Mouse (Mus musculus): ENCODE measurements around the gene Atrip. TPM values are rescaled to one million over a fixed set of nuclear protein-coding genes. Genes with fewer than 3 reads are reported as not detected.

The Atrip gene
- total RNA-seq, 2 experiments from 2014 or later: 10.4 to 11.1 TPM

DNA sequence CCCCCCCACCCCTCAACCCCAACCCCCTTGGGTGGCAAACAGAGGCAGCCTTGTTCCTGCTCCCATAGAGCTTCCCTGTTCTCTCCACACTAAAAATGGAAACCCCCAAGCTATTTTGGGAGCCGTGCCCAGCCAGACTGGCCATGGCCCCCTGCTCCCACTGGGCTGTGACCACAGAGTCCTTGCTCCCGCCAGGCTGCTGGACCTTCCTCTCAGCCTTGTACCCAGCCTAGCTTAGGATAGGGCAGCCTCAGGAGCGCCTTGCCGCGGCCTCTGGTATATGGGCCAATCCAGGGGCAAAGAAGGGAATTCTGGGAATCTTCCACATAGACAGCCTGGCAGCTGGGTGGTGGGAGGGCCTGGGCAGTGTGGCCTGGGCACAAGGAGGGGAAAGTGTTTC, 23.9 kb upstream of the Atrip start:
- DNase-seq: peak; percentile 70

DNA sequence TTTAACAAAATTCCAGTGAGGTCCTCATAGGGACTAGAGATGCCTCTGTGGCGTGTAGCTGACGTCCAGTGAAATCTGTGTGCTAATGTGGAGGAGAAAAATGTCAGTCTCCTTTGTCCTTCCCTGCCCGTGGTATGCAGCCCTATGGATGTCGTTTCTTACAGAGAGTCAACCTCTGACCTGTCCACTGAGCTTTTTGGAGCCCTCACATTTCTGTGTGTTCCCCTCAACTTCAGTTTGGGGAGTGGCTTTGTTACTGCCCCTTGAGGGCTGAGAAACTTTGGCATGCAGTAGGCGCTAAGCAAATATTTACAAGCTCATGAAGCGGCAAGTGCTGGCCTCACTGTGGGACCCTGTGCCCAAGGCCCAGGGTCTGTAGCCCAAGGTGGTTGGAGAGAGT, 23.4 kb upstream of the Atrip start:
- no peak for DNase-seq

DNA sequence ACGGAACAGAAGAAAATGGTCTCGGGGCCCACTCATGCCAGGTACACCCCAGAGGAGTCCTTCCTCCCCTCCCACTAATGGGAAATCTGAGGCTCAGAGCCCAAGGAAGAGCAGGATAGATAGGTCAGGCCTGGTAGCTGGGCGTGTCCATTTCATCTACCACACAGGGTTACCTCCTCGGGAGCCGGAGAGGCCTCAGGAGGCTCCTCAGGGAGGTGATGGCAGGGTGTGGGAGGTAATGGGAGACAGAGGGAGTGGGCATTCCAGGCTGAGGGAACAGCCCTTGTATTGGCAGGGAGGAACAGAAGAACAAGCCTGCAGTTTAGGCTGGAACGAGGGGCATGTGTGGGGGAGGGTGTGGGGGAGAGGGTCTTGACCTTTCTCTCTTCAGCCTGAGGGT, 22.9 kb upstream of the Atrip start:
- DNase-seq: no peak

DNA sequence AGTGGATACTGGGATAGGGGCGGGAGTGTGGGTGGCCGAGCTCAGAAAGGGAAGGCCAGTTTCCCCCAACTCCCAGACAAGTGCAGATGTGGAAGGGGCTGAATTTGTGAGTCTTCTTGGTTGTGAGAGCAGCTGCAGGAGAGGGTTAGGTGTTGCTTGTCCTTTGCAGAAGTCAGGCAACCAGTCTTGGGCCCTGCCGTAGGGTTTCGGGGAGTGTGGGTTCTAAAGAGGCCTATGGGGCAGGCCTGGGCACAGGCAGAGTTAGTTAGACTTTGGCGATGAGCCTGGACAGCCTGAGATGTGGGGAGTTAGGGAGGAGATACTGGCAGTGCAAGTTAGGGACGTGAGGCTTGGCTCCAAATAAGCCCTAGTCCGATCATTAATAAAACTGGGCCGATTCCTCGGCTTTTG, 22.3 kb upstream of the Atrip start:
- peak; percentile 36 for DNase-seq

DNA sequence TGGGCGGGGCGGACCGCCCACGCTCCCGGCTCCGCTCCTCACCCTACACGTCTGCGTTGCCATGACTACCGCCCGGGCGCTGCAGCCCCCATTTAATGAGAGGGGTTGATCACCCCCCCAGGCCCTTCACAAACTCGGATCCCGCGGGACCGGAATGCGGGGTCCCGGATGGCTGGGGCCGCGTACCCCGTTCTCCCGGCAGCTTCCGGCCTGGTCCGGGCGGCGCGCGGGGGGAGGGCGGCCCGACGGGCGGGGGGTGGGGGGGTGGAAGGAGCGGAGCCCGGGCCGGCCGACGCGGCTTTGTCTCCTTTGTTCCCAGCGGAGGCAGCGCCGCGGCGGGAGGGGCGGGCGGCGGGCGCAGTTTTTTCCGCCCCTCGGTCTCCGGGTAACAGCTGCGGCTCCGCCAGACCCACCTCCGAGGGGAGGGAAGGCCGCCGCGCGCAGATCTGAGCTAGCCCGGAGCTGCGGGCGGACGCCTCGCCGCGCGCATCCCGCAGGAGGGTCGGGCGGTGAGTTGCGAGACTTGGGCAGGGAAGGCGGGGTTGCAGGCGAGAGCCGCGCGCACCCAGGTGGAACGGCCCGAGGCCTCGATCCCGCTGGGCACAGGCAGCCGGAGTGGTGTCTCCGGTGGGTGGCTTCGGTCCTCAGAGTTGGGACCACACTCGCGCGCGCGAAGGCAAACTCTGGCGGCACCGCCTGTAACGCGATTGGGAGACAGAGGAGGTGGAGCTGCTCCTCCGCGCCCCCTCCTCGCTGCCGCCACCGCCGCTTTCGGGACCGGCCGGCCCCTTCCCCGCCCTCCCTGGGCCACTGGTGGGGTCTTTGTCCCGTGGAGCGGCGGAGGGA, 21.4 kb upstream of the Atrip start, which contains the start of gene Plxnb1:
Gene Plxnb1 (plus strand): TSS at position 253 of the 846 bp plus-strand sequence.
- peak; percentile 80 for DNase-seq

DNA sequence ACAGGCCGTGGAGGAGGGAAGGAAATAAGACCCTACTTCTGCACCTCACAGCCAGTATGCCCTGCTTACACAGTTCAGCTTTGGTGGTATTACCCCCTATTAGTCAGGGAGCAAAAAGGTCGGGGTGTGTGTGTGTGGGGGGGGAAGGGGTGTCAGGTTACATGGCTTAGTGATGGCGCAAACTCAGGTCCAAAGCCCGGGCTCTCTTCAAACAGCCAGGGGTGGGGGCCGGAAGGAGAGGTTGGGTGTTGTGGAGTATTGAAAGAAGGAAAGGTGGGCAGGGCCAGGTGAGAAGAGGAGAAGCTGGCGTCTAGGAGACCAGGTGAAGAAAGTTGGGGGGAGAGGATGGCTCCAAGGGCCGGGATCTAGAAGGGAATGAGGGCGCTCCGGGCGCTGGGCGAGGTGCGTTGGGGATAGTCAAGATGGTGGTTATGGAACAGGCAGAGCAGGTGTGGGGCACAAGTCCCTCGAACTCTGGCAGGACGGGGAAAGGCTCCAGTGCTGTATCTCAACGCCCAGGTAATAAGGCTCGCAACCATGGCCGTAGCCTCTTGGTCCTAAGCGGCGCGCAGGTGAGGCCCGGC, 20.7 kb upstream of the Atrip start:
- DNase-seq: no peak

DNA sequence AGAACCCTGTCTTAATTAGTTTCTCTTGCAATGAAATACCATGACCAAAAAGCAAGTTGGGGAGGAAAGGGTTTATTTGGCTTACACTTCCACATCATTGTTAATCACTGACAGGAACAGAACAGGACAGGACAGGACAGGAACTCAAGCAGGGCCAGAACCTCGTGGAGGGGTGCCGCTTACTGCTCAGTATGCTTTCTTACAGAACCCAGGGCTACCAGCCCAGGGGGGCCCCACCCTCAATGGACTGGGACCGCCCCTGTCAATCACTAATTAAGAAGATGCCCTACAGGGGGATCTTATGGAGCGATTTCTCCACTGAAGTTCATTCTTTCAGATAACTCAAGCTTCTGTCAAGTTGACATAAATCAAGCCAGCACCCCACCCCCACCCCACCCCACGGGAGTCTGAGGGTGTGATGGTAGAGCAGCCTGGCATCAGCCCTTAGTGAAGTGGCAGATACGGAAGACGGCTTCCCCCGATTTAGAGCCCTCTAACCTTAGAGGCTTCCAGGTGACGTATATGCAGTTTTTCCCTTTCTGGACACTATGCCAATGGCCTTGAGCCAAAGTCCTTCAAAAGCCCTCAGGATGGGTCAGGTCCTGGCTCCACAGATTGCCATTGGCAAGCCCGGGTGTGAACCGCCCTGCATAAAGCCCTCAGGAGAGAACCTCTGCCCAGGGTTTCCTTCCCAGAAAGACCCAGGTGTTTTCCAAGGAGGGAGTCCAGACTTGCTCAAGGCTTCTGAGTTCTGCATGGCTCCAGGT, 20.0 kb upstream of the Atrip start:
- DNase-seq: peak; percentile 70

DNA sequence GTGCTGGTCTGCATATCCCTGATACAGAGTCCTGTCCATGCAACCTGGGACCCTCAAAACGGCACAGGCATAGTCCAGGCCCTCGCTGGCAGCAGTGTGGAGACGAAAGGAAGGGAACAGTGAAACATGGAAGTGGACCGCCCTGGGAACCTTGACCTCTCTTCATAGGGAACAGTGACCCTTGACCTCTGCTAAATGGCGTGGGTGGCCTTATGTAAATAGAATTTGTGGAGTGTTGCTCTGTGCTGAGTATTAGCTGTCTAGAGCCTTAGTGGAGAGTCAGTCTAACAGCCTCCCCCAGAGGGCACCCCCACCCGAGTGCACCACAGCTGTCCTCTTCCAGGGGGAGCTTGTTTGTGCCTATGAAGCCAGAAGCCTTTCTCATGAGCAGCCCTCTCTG, 18.9 kb upstream of the Atrip start:
- DNase-seq: no peak

DNA sequence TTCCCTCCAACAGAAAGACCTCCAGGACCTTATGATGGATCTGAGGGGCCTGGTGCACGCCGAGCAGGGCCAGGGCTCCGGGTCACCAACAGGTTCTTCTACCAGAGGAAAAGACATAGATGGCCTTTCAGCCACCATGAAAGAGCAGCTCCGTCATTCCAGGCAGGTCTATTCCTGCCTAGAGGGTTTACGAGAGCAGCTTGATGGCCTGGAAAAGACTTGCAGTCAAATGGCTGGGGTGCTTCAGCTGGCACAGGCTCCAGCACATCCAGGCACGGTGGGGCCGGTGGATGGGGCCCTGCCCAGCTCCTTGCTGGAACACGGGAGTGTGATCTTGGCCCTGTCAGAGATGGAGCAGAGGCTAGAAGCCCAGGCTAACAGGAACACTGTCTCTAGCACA, 17.9 kb upstream of the Atrip start:
- DNase-seq: no peak

DNA sequence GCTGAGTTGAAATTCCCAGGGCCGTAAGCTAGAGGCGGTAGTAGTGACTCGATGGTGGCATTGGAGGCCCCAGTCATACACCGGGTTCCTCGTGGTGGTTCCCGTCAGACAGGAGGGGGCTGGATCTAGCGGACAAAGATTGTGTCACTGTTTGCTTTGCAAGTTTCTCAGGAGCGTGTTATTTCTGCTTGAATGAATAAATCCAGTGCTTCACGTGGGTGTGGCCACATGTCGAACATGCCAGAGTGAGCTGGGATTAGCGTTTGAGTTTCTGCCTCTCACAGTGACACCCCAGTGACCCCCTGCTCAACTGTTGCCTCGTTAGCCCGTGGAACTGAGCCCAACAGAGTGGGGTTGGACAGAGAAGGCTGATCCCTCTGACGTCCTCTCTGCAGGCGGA, 16.5 kb upstream of the Atrip start:
- DNase-seq: no peak

DNA sequence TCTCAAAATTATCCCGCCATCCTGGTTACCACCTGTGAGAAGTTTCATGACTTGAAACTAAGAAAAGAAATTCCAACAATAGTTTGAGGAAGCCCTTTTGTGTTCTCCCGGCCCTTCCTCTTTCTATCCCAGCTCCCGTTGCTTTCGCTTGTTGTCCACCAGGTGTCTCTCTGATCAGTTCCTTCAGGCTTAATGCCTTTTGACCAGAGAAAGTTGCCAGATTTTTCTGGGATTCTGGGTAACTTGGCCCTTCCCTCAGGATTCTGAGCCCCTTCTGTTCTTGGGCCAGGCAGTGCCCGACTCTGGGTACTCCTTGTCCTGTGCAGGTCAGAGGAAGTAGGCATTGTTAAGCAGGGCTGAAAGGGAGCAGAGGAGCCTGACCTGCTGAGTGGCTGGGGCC, 14.1 kb upstream of the Atrip start:
- peak; percentile 63 for DNase-seq

DNA sequence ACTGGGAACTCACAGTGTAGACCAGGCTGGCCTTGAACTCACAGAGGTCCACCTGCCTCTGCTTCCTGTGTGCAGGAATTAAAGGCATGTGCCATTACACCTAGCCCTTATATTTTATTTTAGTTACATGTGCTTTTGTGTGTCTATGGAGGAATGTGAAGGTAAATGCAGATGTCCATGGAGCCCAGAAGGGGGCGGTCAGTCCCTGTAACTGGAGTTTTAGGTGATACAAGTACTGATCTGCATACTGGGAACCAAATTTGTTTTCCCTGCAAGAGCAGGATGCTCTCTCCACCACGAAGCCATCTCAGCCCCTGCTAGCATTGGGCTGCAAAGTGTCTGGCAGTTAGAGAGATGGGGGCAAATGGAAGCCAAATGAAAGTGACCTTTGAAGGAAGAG, 11.0 kb upstream of the Atrip start:
- no peak for DNase-seq

DNA sequence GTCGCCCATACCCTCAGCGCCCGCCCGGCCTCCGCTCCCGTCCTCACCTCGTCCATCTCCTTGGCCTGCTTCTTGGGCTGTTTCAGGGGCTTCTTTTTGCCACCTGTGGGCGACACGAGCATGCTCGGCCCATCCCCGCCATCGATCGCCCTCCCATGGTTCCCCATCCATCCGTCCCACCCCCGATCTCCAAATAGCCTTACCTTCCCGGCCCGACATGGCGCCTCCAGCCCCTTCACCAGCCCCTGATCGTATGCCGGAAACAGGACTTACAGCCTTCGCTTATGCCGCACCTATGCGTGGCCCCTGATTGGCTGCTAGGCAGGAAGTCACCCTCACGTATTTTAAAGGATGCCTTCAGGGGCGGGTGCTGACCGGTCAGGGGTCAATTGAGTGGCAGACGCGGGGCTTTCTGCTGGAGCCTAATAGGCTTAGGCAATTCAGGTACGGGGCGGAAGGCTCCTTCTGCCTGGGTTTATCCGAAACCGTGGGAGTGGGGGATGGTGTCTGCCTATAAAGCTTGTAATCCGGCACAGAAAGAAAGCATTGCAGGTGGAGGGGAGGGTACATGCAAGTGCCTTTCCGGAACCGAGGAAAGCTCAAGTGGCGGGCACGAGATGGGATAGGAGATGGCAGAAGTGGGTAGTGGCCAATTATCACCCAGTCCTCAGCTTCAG, 8.3 kb upstream of the Atrip start, which contains the start of the genes Ccdc51 and Tma7:
Gene Ccdc51 (plus strand): TSS at position 370 of the 677 bp plus-strand sequence.
Gene Tma7 (minus strand): TSS at position 464 of the 677 bp plus-strand sequence.
- DNase-seq: peak; percentile 84

DNA sequence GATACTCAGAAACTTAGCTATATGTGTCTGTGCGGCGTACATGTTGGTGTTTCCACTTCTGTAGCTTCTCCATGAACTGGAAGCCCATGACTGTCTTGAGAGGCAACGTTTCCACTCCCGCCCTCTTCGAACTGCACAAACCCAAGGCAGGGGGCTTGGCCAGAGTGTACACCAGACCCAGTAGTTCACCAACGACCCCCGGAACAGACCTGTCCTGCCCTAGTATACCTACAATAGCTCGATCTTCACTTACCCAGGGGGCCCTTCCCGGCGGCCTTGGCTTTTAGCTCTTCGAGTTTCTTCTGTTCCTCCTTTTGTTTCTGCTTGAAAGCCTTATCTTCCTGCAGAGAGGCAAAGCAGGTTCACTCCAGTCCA, 7.8 kb upstream of the Atrip start:
- DNase-seq: no peak

DNA sequence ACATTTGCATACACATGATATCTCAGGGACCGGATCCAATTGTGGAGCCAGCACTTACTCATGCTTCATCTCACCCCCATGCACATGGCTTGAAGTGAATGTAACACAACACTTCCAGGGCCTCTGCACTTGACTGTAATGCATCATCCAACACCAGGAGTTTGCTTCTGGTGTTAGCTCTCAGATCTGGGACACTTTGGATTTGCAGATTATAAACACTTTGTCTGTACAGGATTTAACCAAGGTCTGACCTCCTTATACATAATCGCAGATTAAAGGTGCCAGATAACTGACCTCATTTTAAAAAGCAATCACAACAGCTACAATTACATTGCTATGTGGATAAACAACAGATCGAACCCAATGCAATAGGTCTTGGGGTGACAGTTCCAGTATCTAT, 6.6 kb upstream of the Atrip start:
- DNase-seq: no peak

DNA sequence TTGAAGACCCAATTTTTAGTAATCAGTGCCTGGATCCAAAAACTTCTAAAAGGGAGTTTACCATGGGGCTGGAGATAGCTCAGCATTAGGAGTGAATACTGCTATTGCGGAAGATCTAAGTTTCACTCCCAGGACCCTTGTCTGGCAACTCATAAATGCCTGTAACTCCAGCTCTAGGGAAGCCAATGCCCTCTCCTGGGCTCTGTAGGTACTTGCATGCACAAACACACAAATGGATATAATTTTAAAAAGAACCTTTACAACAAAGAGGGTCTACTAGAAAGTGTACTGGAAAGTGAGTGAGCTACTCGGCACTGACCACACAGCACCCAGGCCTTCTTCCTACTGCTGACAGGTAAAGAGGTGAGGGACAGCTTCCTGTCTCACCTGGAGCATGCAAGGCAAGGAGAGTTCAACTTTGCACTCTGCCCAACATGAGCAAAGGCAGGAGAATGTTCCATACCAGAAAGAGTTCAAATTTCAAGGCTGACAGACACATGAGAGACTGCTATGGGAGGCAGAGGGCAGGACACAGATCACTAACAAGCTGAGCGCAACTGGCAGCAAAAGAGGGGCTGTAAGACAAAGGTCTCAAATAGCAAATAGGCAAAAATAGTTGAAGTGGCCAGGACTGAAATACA, 5.7 kb downstream of the Atrip start:
- no peak for DNase-seq

DNA sequence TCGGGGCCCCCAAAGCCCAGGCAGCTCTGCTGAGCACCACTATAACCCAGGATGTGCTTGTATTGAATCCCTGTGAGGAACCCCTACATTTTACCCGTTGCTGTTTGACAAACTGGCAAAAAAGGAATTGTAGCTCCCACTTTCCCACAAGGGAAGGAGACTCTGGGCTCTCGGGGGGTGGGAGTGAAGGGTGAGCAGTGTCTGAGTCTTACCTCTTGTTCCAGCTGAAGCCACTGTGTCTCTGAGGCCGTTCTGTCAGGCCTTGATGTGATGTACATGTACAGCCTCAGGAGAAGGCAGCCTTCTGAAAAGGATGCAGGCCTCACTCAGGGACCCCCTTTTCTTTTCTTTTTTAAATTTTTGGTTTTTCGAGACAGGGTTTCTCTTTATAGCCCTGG, 13.0 kb downstream of the Atrip start:
- DNase-seq: no peak

DNA sequence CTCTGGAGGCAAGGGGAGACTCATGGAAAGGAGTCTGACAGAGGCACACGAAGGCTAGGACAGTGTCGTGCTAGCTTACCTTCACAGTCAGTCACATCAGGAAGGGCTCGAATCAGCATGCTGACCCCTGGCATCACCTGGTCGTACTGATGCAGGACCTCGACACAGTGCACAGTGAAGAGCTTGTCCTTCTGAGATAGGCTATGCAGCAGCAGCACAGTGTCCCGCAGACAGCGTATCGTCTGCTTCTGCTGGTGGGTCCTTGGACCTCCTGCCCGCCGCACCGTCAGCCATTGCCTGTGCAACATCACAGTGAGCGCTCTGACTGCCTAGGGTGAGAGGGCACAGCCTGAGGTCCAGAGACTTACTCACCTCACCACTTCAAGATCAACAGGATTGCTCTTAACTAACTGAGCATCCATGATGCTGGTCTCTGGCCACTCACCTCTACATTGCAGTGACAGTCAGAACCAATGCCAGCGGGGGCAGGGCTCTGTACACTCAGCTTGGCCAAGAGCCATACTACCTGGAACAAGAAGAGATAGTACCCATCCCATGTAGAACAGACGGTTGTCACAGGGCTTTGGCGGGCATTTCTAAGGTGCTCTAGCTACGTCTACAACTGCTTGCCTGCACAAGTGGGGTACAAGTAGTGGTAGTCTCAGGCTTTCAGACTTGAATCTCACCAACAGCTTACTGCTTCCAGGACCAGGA, 13.6 kb downstream of the Atrip start:
- DNase-seq: no peak

DNA sequence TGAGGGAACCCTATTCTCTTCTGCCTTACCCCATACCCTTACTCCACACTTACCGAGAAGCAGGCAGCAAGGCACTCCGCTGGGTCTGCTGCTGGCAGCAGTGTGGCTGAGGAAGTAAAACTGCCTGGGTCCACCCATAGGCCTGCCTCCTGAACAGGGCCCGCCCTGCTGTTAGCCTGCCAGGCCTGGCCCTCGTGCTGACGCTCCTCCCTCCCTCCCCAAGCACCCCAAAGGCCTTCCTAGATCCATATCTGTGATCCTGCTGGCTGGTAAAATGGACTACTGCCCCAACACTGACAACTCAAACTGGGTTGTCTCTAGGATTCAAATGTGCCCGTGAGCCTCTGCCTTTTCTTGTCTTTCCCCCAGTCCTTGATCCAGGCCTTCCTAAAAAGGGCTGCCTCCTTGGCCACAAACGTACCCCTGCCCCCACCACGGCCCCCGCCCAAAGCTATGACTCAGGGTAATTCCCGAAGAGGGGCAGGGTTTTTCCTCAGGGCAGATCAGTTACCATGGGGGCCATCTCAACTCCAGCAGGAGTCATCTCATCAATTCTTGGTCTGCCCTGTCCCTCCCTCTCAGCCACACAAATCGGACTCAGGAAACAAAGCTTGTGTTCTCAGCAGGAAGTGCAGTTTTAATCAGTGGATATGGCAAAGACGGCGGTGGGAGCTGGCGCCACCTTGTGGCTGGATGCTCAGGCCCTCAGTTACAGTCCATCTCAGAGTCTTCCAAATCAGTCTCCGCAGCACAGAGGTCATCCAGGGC, 14.6 kb downstream of the Atrip start, which contains the start of gene Trex1:
Gene Trex1 (minus strand): TSS at position 599 of the 768 bp plus-strand sequence.
- DNase-seq: peak; percentile 93

DNA sequence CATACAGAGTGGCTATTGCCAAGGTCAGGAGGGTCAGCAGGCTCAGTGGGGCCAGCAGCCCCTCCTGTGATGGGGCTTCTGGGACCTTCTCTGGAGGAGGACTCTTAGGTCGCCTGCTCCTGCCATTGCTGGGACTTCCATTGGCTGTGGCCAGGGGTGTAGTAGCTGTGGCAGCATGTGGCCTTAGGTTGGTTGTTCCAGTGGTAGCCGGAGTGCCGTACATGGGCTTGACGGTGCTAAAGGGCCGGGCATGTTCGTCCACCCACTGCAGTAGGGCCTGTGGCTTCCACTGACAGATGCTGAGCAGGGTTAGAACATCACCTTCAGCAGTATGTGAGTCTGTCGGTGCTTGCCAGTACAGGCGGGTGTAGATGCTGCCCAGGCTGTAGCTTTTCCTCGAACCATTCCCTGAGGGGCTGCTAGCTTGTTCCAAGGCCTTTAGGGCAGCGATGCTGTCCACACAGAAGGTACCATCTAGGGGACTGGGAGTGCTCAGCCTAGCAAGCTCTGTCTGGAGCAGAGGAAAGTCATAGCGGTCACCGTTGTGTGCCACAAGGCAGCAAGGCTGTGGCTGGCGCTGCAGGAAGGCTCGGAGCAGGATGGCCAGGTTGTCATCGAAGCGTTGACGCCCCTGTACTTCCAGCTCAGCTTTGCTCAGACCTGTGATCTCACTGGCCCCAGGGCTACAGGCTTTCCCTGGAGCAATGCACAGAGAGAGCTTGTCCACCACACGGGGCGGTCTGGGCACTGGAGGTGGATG, 15.7 kb downstream of the Atrip start:
- DNase-seq: no peak
